Comparison of ENCODE assay signal across 18 mouse cellular contexts in genomic region chr9:113943372-113943771, GRCm38 (mm10).
"Had no signal": no experiment of that assay in that cellular context is flagged by ENCODE, and none has a peak within 500 bp of the region (broad histone marks: within the 10 kb centered on the region; RNA-seq: fewer than 3 reads in every experiment).

No protein-coding gene starts in this region.

- H3K9me3 ChIP-seq: megakaryocyte, embryonic 14.5 days; midbrain, embryonic 13.5 days; midbrain, embryonic 15.5 days; neural tube, embryonic 13.5 days; neural tube, embryonic 15.5 days had no signal

- H3K9ac ChIP-seq: lung, embryonic 14.5 days; midbrain, embryonic 13.5 days; midbrain, embryonic 15.5 days; neural tube, embryonic 13.5 days; neural tube, embryonic 15.5 days had no signal

- ATAC-seq: midbrain, embryonic 13.5 days; midbrain, embryonic 15.5 days had no signal

- H3K4me2 ChIP-seq: lung, embryonic 14.5 days; midbrain, embryonic 11.5 days; midbrain, embryonic 13.5 days; midbrain, embryonic 15.5 days; neural tube, embryonic 13.5 days; neural tube, embryonic 15.5 days had no signal

- H3K4me3 ChIP-seq: megakaryocyte, embryonic 14.5 days; midbrain, embryonic 13.5 days; midbrain, embryonic 15.5 days; neural tube, embryonic 13.5 days; neural tube, embryonic 15.5 days had no signal

- H3K27ac ChIP-seq: macrophage; midbrain, embryonic 13.5 days; midbrain, embryonic 15.5 days; neural tube, embryonic 13.5 days; neural tube, embryonic 15.5 days had no signal

- H3K27me3 ChIP-seq: megakaryocyte, embryonic 14.5 days; midbrain, embryonic 13.5 days; midbrain, embryonic 15.5 days; neural tube, embryonic 13.5 days; neural tube, embryonic 15.5 days had no signal

- DNase-seq: lung, adult 18-20 months; lung, embryonic 14.5 days; lung, postnatal 10 days; retina, postnatal 1 day; right cerebral cortex, adult 18-20 months; right cerebral cortex, postnatal 25 days; right cerebral cortex, postnatal 4 days; spleen, adult 18-20 months; thymus, adult 18-20 months; thymus, postnatal 14 days; thymus, postnatal 36 days had no signal
